Mouse (Mus musculus): ENCODE measurements around the gene Olfr1448.

DNA sequence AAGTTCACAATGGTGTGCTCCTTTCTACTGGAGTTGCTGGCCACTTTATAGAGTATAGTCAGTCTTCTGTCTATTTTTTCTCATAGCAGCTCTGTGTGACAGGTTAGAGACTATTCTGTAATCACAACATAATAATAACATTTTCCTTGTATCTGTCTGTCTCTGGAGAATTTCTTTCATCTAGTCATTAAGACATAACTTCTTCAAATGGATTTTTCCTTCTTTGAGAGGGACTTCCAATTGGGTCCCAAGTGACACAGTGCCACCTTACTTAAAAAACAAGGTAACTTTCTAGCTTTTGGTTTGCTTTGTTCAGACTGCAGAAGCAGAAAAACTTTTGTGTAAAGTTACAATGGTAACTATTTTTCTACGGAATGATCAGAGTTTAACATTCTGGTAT lies 25.7 kb upstream of the Olfr1448 start, which contains the start of gene Olfr1450:
- no peak for TF ChIP-seq CTCF (IDR thresholded peaks at IDR 0.05; ENCODE audit: low read depth)
- no peak for TF ChIP-seq EP300 (IDR thresholded peaks at IDR 0.05; ENCODE audit: low read depth)

Data from liver, embryonic 14.5 days (tissue).